Mouse (Mus musculus): ENCODE data around the gene Gramd4. TPM values are rescaled to one million over a fixed set of nuclear protein-coding genes. Genes with fewer than 3 reads are reported as not detected.

Gramd4 gene
- polyA plus RNA-seq, 1 experiment from 2014 or later = 12.1 TPM

Other genes starting within 250 kb of the Gramd4 start
- gene Cdpf1, start 246.0 kb upstream of the Gramd4 start, polyA plus RNA-seq (2015; fragmentation: Nextera tagmentation; extraction: Ambion mirVana) = 36.7 and 39.9 TPM in 2 replicates
- 0.16 and 0.25 TPM in 2 replicates for gene Pkdrej, start 236.0 kb upstream of the Gramd4 start, polyA plus RNA-seq (2015; fragmentation: Nextera tagmentation; extraction: Ambion mirVana)
- gene Ttc38, start 225.4 kb upstream of the Gramd4 start, polyA plus RNA-seq (2015; fragmentation: Nextera tagmentation; extraction: Ambion mirVana) = 9.9 and 11.7 TPM in 2 replicates
- gene Gtse1, start 197.9 kb upstream of the Gramd4 start, polyA plus RNA-seq (2015; fragmentation: Nextera tagmentation; extraction: Ambion mirVana) = 24.3 and 24.6 TPM in 2 replicates
- gene Trmu, start 178.4 kb upstream of the Gramd4 start, polyA plus RNA-seq (2015; fragmentation: Nextera tagmentation; extraction: Ambion mirVana) = 42.9 and 43.9 TPM in 2 replicates
- 2.6 and 2.7 TPM in 2 replicates for gene Celsr1, start 23.9 kb upstream of the Gramd4 start, polyA plus RNA-seq (2015; fragmentation: Nextera tagmentation; extraction: Ambion mirVana)
- gene Cerk, start 128.4 kb downstream of the Gramd4 start, polyA plus RNA-seq (2015; fragmentation: Nextera tagmentation; extraction: Ambion mirVana) = 11.4 TPM in 2 replicates
- gene Tbc1d22a, start 156.8 kb downstream of the Gramd4 start, polyA plus RNA-seq (2015; fragmentation: Nextera tagmentation; extraction: Ambion mirVana) = 11.4 and 12.0 TPM in 2 replicates